Mouse (Mus musculus): ENCODE measurements around the gene Dusp28.

DNA sequence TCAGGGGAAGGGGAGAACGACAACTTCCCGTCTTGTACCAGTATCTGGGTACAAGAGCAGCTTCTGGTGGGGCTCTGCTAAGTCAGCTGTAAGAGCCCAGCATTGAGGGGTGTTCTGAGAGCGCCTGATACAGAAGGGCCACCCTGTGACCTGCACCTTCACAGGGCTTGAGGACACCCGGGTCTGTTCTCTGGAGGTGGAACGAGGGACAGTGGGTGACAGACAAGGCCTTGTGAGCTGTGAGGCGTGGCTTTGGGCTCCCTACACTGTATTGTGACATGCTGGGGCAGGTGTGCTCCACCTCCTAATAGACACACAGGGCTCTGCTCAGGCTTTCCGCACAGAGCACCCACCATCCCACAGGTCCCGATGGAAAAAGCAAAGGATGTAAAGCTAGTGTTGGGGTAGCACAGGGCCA is 4.9 kb downstream of the Dusp28 start:
- TF ChIP-seq POLR2A (IDR thresholded peaks at IDR 0.05; ENCODE audit: low read depth, low read length) (no peak), CTCF (IDR thresholded peaks at IDR 0.05; ENCODE audit: extremely low read depth, insufficient read length, insufficient replicate concordance, low read depth, low read length) (no peak)

All from small intestine, adult 2 months (tissue).